Mouse (Mus musculus): ENCODE data around the gene Lrrc74b. TPM values are rescaled to one million over a fixed set of nuclear protein-coding genes. Genes with fewer than 3 reads are reported as not detected.

Lrrc74b gene
- 0.17 and 0.31 TPM in 2 replicates for polyA plus RNA-seq (2015; fragmentation: Nextera tagmentation; extraction: Ambion mirVana)

- H3K4me1 ChIP-seq (ENCODE audit: control insufficient read depth, insufficient read depth, low read length), result peaks cover 35% of the 10 kb centered on the region
- WGBS, result 3% methylated on average over 22 of the region's 22 CpGs
- H3K36me3 ChIP-seq (ENCODE audit: control insufficient read depth, insufficient read depth, low read length), result no peaks in the 10 kb centered on the region
- peak within 1 kb of the TSS; percentile 33 for H3K4me3 ChIP-seq (ENCODE audit: low read length)
- H3K27ac ChIP-seq (ENCODE audit: low read length), result peak within 1 kb of the TSS; percentile 65
- H3K27me3 ChIP-seq (replicated peaks; ENCODE audit: control insufficient read depth, insufficient read depth, low read length), result no peaks in the 10 kb centered on the region
- peak; percentile 76 for ATAC-seq
- H3K9ac ChIP-seq (ENCODE audit: low read depth, low read length), result peak within 1 kb of the TSS; percentile 52
- no peaks in the 10 kb centered on the region for H3K9me3 ChIP-seq (ENCODE audit: control insufficient read depth, low read length)
- peak within 1 kb of the TSS; percentile 68 for H3K4me2 ChIP-seq (ENCODE audit: low read depth, low read length)
Observed at GRCm38 (mm10) chr16:17561128-17561750, at the start of gene Lrrc74b. Gene Lrrc74b (minus strand): TSS chr16:17561247.

DNA sequence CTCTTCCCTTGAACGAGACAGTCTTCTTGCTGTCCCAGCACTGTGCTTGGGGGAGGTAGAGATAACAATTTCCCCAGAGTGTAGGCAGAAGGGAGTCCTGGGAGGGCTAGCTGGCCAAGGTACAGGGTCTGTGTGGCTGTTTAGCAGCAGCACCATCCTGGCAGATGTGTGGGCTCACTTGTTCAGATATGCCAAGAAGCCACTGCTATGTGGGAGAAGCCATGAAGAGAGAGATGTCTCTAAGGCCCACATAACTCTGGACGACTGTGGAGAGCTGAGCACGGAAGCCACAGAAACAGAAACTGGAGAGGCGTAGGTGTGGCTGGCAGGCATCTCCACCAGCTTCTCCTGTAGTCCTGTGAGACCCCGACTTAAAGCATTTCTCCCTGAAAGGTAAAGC is 44.6 kb upstream of the Lrrc74b start:
- Histone ChIP-seq H3K27ac (ENCODE audit: low read length) (no peak overlapping the region), H3K4me3 (ENCODE audit: low read length) (no peak overlapping the region), H3K4me2 (ENCODE audit: low read depth, low read length) (no peak overlapping the region), H3K4me1 (ENCODE audit: control insufficient read depth, insufficient read depth, low read length) (no peaks in the 10 kb centered on the region), H3K9me3 (ENCODE audit: control insufficient read depth, low read length) (no peaks in the 10 kb centered on the region), H3K9ac (ENCODE audit: low read depth, low read length) (no peak overlapping the region), H3K27me3 (replicated peaks; ENCODE audit: control insufficient read depth, insufficient read depth, low read length) (no peaks in the 10 kb centered on the region), H3K36me3 (ENCODE audit: control insufficient read depth, insufficient read depth, low read length) (no peaks in the 10 kb centered on the region)
- ATAC-seq, result no peak
- 74% methylated on average over 5 of the region's 5 CpGs for WGBS

DNA sequence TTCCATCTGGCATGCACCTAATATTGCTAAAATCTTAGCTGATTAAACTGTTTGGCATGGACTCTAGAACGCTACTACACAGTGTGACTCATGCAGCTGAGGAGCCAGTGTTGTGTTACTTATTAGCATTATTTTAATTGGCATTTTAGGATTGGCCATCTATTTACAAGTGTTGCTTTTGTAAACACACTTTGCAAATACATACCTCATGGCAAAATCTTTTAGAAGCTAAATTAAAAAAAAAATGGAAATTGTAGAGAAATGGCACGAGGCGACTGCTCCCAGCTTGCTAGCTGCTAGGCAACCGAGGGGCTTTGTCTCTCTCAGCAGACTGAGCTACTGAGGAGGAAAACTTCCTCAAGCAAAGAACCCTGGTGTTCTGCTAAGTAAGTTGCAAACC is 43.9 kb upstream of the Lrrc74b start:
- ATAC-seq, result no peak
- 67% methylated on average over 4 of the region's 4 CpGs for WGBS
- no peaks in the 10 kb centered on the region for H3K9me3 ChIP-seq (ENCODE audit: control insufficient read depth, low read length)
- no peak overlapping the region for H3K4me2 ChIP-seq (ENCODE audit: low read depth, low read length)
- no peaks in the 10 kb centered on the region for H3K36me3 ChIP-seq (ENCODE audit: control insufficient read depth, insufficient read depth, low read length)
- no peak overlapping the region for H3K4me3 ChIP-seq (ENCODE audit: low read length)
- H3K9ac ChIP-seq (ENCODE audit: low read depth, low read length), result no peak overlapping the region
- H3K27ac ChIP-seq (ENCODE audit: low read length), result no peak overlapping the region
- no peaks in the 10 kb centered on the region for H3K4me1 ChIP-seq (ENCODE audit: control insufficient read depth, insufficient read depth, low read length)
- H3K27me3 ChIP-seq (replicated peaks; ENCODE audit: control insufficient read depth, insufficient read depth, low read length), result no peaks in the 10 kb centered on the region

- Histone ChIP-seq H3K9me3 (ENCODE audit: control insufficient read depth, low read length) (no peaks in the 10 kb centered on the region), H3K4me3 (ENCODE audit: low read length) (no peak overlapping the region), H3K9ac (ENCODE audit: low read depth, low read length) (no peak overlapping the region), H3K27me3 (replicated peaks; ENCODE audit: control insufficient read depth, insufficient read depth, low read length) (no peaks in the 10 kb centered on the region), H3K27ac (ENCODE audit: low read length) (no peak overlapping the region), H3K36me3 (ENCODE audit: control insufficient read depth, insufficient read depth, low read length) (no peaks in the 10 kb centered on the region), H3K4me2 (ENCODE audit: low read depth, low read length) (no peak overlapping the region), H3K4me1 (ENCODE audit: control insufficient read depth, insufficient read depth, low read length) (no peaks in the 10 kb centered on the region)
- whole genome bisulfite sequencing, result 50% methylated on average over 3 of the region's 3 CpGs
- no peak for ATAC-seq
Observed at GRCm38 (mm10) chr16:17600944-17601562, 40.0 kb upstream of the Lrrc74b start.

DNA sequence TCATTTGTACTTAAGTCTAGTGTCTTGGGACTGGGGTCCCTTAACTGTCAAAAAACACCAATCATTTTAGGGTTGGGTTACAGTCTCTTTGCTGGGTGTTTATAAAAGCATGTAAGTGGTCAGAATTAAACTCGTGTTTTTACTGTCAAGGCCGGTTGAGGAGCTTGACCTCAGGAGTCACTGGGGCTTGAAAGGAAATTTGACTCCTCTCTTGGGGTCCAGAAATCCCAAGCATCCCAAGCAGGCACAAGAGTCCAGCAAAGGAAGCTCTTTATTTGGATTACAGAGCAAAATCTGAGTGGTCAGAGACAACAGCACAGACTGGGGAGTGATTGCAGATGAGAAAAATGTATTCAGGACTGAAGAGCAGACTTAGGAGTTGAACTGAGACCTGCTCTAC is 29.7 kb upstream of the Lrrc74b start:
- H3K4me2 ChIP-seq (ENCODE audit: low read depth, low read length), result no peak overlapping the region
- 34% methylated on average over 2 of the region's 2 CpGs for WGBS
- H3K27ac ChIP-seq (ENCODE audit: low read length), result no peak overlapping the region
- no peak for ATAC-seq
- H3K9ac ChIP-seq (ENCODE audit: low read depth, low read length), result no peak overlapping the region
- H3K4me3 ChIP-seq (ENCODE audit: low read length), result no peak overlapping the region
- no peaks in the 10 kb centered on the region for H3K36me3 ChIP-seq (ENCODE audit: control insufficient read depth, insufficient read depth, low read length)
- H3K4me1 ChIP-seq (ENCODE audit: control insufficient read depth, insufficient read depth, low read length), result no peaks in the 10 kb centered on the region
- peaks cover 3% of the 10 kb centered on the region; the same call in 1 of the 2 replicates for H3K9me3 ChIP-seq (ENCODE audit: control insufficient read depth, low read length)
- H3K27me3 ChIP-seq (replicated peaks; ENCODE audit: control insufficient read depth, insufficient read depth, low read length), result no peaks in the 10 kb centered on the region

GRCm38 (mm10) chr16:17584555-17584954 is 23.5 kb upstream of the Lrrc74b start:
- Histone ChIP-seq H3K4me3 (ENCODE audit: low read length) (no peak overlapping the region), H3K27ac (ENCODE audit: low read length) (no peak overlapping the region), H3K9me3 (ENCODE audit: control insufficient read depth, low read length) (peaks cover 3% of the 10 kb centered on the region; the same call in 1 of the 2 replicates), H3K9ac (ENCODE audit: low read depth, low read length) (no peak overlapping the region), H3K27me3 (replicated peaks; ENCODE audit: control insufficient read depth, insufficient read depth, low read length) (no peaks in the 10 kb centered on the region), H3K36me3 (ENCODE audit: control insufficient read depth, insufficient read depth, low read length) (no peaks in the 10 kb centered on the region), H3K4me2 (ENCODE audit: low read depth, low read length) (no peak overlapping the region), H3K4me1 (ENCODE audit: control insufficient read depth, insufficient read depth, low read length) (no peaks in the 10 kb centered on the region)
- ATAC-seq, result no peak
- WGBS, result 89% methylated on average over 7 of the region's 7 CpGs

- Histone ChIP-seq H3K4me3 (ENCODE audit: low read length) (no peak within 1 kb of the TSS), H3K4me2 (ENCODE audit: low read depth, low read length) (no peak within 1 kb of the TSS), H3K27ac (ENCODE audit: low read length) (no peak within 1 kb of the TSS), H3K9me3 (ENCODE audit: control insufficient read depth, low read length) (peaks cover 3% of the 10 kb centered on the region; the same call in 1 of the 2 replicates), H3K4me1 (ENCODE audit: control insufficient read depth, insufficient read depth, low read length) (no peaks in the 10 kb centered on the region), H3K36me3 (ENCODE audit: control insufficient read depth, insufficient read depth, low read length) (no peaks in the 10 kb centered on the region), H3K9ac (ENCODE audit: low read depth, low read length) (no peak within 1 kb of the TSS), H3K27me3 (replicated peaks; ENCODE audit: control insufficient read depth, insufficient read depth, low read length) (no peaks in the 10 kb centered on the region)
- ATAC-seq, result no peak
- 23% methylated on average over 8 of the region's 8 CpGs for WGBS
Observed at GRCm38 (mm10) chr16:17583064-17583463, 22.0 kb upstream of the Lrrc74b start, which contains the start of gene Slc7a4. Gene Slc7a4 (minus strand): TSS chr16:17583214.

DNA sequence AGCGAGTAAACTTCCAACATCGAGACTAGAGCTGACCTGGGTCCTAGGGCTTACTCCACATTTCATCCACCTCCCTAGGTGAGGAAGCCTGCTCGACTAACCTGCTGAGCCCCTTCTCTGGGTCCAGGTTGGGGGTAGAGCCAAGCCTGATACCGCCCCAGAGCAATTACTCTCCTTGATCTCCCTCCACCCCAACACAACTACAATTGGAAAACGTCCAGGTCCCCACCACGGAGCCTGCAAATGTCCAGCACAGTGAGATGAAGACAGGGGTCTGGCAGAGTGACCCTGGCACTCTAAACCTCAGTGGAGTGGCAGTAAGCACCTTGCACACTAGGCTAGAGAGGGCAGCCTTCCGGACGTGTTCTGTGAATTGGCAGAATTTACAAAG is 15.8 kb upstream of the Lrrc74b start:
- Histone ChIP-seq H3K4me1 (ENCODE audit: control insufficient read depth, insufficient read depth, low read length) (peaks cover 7% of the 10 kb centered on the region; the same call in 1 of the 2 replicates), H3K36me3 (ENCODE audit: control insufficient read depth, insufficient read depth, low read length) (no peaks in the 10 kb centered on the region), H3K4me2 (ENCODE audit: low read depth, low read length) (peak overlapping the region; percentile 92), H3K27me3 (replicated peaks; ENCODE audit: control insufficient read depth, insufficient read depth, low read length) (peaks cover 6% of the 10 kb centered on the region; the same call in 1 of the 2 replicates), H3K27ac (ENCODE audit: low read length) (0 out of 2 replicates have a peak overlapping the region, but pooled peaks have one; percentile 54), H3K9me3 (ENCODE audit: control insufficient read depth, low read length) (no peaks in the 10 kb centered on the region), H3K9ac (ENCODE audit: low read depth, low read length) (peak overlapping the region; percentile 77), H3K4me3 (ENCODE audit: low read length) (peak overlapping the region; percentile 73)
- ATAC-seq, result no peak
- WGBS, result 20% methylated on average over 8 of the region's 8 CpGs

DNA sequence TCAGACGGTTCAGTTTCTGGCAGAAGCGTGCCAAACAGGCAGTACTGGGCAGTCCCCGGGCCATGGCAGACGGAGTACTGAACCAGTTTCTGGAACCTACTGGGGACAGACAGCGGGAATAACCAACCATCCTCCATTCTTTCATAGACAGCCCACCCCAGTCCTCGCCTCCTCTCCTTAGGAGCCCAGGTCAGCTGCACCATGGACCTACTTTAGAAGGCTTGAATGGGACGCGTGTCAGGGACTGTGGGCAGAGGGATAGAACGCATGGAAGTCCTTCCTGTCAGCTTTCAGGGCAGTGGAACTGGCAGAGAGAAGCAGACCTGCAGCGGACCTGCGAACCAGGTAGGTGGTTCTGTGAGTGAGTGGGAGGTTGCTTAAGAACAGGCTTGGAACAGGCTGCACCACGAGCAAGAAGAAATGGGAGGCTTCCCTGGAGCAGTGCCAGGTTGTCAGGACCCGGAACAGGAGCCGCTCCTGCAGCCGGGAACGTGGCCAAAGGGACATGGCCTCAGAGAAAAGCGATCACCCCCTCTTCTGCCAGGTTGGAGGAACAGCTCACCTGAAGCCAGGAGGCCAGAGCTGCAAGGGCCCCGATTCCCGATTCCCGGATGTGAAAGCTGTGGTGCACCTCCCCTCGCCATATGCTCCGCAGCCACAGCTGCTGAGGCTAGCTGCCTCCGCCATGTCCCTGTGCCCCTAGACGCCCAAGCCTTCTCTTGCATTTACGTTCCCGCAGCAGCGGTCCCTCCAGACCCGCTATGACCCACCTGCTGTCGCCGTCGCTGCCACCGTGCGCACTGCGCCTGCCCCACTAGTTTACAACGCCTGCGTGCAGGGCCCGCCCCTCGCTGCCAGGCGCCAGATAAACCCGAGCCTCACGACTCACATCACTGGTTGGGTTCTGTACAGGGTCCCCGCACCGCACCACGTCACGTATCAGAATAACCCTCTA is 15.1 kb upstream of the Lrrc74b start:
- peak overlapping the region; percentile 54; the same call in 1 of the 2 replicates for H3K27ac ChIP-seq (ENCODE audit: low read length)
- peaks cover 7% of the 10 kb centered on the region; the same call in 1 of the 2 replicates for H3K4me1 ChIP-seq (ENCODE audit: control insufficient read depth, insufficient read depth, low read length)
- 14% methylated on average over 45 of the region's 45 CpGs for WGBS
- no peaks in the 10 kb centered on the region for H3K36me3 ChIP-seq (ENCODE audit: control insufficient read depth, insufficient read depth, low read length)
- peaks cover 6% of the 10 kb centered on the region; the same call in 1 of the 2 replicates for H3K27me3 ChIP-seq (replicated peaks; ENCODE audit: control insufficient read depth, insufficient read depth, low read length)
- ATAC-seq, result peak; percentile 93
- H3K9me3 ChIP-seq (ENCODE audit: control insufficient read depth, low read length), result no peaks in the 10 kb centered on the region
- H3K4me2 ChIP-seq (ENCODE audit: low read depth, low read length), result peak overlapping the region; percentile 92
- peak overlapping the region; percentile 77 for H3K9ac ChIP-seq (ENCODE audit: low read depth, low read length)
- H3K4me3 ChIP-seq (ENCODE audit: low read length), result peak overlapping the region; percentile 73

Data from intestine, embryonic 16.5 days (tissue).